Mouse (Mus musculus): ENCODE results near the gene Sppl2b. TPM values are rescaled to one million over a fixed set of nuclear protein-coding genes. Genes with fewer than 3 reads are reported as not detected.
"Not testable (repeated sequence)": the region's sequence is repeated elsewhere in the genome, so short reads cannot be mapped to it uniquely, and the experiment has no call there.

Sppl2b gene
- polyA plus RNA-seq, 1 experiment = 123 TPM

DNA sequence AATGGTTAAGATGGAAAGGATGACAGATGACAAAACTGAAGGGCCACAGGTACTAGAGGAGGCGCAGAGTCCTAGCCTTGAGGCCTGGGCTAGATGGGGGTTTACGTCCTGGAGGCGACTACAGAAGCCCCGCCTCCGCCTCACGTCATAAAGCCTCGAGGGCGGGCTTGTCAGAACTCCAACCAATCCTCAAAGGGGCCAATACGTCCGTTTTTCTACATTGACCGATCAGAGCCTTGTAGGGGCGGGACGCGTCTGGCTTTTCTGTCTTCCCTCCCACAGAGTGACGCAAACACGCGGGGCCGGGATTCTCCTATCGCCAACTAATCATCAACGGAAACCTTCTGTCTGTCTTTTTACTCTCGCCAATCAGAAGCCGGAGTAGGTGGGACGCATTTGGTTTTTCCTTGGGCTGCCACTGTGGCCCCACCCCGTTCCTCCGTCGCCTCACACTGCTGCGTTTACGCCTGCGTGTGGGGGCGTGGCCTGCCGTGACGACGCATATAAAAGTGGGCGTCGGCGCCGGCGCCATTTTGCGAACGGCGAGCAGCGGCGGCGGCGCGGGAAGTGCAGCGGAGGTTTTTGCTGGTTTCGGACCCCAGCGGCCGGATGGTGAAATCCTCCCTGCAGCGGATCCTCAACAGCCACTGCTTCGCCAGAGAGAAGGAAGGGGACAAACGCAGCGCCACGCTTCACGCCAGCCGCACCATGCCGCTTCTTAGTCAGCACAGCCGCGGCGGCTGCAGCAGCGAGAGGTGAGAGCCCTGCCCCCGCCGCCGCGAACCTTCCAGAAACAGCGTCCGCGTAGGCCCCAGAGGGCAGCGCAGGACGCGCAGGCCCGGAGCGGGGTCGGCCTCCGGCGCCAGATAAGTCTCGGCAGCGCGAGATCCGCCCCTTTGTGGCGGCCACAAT is 28.7 kb upstream of the Sppl2b start, which contains the start of gene Oaz1:
TSS of gene Oaz1 (plus strand) at position 506 of the 912 bp plus-strand sequence.
- WGBS = under 1% methylated on average over 82 of the region's 82 CpGs
- H3K27ac ChIP-seq (ENCODE audit: insufficient read depth, low read length) = peak within 1 kb of the TSS; percentile 96
- H3K27me3 ChIP-seq (ENCODE audit: control insufficient read depth, insufficient read depth, low read length) = no peaks in the 10 kb centered on the region
- peaks cover 17% of the 10 kb centered on the region for H3K4me1 ChIP-seq (ENCODE audit: control insufficient read depth, insufficient read depth, low read length)
- DNase-seq = peak; percentile 99 to 100
- H3K4me3 ChIP-seq (replicated peaks; ENCODE audit: insufficient read depth, low read depth, low read length) = peak within 1 kb of the TSS; percentile 95
- TF ChIP-seq POLR2A (IDR thresholded peaks at IDR 0.05; ENCODE audit: borderline replicate concordance, insufficient read depth, low read length) (peak; percentile 90), CTCF (IDR thresholded peaks at IDR 0.05; ENCODE audit: borderline replicate concordance, insufficient read depth, low read depth, low read length) (no peak)

DNA sequence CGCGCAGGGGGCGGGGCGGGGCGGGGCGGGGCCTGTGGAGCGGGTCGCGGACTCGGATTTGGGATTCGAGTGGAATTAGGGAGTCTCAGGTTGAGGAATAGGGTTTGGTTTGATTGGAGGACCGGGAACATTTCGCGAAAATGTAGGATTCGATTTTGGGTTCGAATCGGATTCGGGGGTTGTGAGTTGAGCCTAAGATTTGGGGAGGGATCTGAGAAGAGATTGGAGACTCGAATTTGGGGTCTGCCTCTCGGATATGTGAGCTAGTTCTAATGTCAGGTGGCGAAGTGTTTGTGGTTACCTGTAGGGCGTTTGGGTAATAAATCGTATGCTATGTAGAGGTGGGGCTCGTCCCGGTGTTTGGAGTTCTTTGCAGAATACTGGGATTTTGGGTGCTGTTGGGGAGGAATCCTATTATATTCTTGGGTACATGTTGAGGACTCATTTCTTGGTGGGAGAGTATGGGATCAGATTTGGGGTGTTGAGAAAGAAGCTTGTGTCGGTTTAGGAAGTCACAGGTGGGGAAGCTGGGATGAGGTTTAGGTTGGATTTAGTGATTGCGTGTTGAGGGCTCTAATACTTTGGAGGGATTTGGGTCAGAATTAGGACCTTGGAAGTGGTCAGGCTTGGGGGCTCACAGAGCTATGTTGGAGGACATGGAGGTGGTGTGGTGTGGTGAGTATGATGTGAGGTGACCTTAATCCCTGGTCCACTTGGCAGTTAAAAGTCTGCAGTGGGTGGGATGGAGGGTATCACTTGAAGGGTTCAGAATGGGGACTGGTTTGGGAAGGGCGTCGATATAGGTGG is 27.8 kb upstream of the Sppl2b start:
- Histone ChIP-seq H3K4me1 (ENCODE audit: control insufficient read depth, insufficient read depth, low read length) (peaks cover 21% of the 10 kb centered on the region), H3K27me3 (ENCODE audit: control insufficient read depth, insufficient read depth, low read length) (no peaks in the 10 kb centered on the region), H3K4me3 (replicated peaks; ENCODE audit: insufficient read depth, low read depth, low read length) (peak overlapping the region; percentile 65), H3K27ac (ENCODE audit: insufficient read depth, low read length) (peak overlapping the region; percentile 15; the same call in 1 of the 2 replicates)
- no peak for TF ChIP-seq CTCF (IDR thresholded peaks at IDR 0.05; ENCODE audit: borderline replicate concordance, insufficient read depth, low read depth, low read length)
- no peak for TF ChIP-seq POLR2A (IDR thresholded peaks at IDR 0.05; ENCODE audit: borderline replicate concordance, insufficient read depth, low read length)
- DNase-seq = no peak
- 2% methylated on average over 29 of the region's 29 CpGs for WGBS

DNA sequence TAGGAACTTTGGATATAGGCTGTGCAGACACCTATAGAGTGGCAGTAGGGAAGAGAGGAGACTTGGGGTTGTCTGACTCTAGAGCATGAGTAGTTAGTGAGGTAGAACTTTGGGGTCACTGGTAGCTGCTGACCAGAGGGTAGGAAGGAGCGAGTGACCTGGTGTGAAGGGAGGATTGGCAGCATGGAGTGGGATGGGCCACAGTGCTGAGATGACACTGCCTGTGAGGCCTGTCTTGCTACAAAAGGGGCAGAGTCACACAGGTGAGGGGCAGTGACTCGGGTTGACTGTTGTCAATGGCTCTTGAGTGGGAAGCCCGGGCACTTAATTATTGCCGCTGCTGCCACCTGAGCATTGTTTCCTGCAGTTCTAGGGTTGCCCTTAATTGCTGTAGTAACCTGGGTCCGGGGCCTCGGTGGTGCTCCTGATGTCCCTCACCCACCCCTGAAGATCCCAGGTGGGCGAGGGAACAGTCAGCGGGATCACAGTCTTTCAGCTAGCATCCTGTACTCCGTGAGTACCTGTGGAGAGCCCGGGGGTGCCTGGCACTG is 27.1 kb upstream of the Sppl2b start:
- Histone ChIP-seq H3K4me1 (ENCODE audit: control insufficient read depth, insufficient read depth, low read length) (peaks cover 21% of the 10 kb centered on the region), H3K4me3 (replicated peaks; ENCODE audit: insufficient read depth, low read depth, low read length) (peak overlapping the region; percentile 65), H3K27ac (ENCODE audit: insufficient read depth, low read length) (peak overlapping the region; percentile 15; the same call in 1 of the 2 replicates), H3K27me3 (ENCODE audit: control insufficient read depth, insufficient read depth, low read length) (no peaks in the 10 kb centered on the region)
- whole genome bisulfite sequencing = 8% methylated on average over 10 of the region's 10 CpGs
- TF ChIP-seq CTCF (IDR thresholded peaks at IDR 0.05; ENCODE audit: borderline replicate concordance, insufficient read depth, low read depth, low read length) = no peak
- TF ChIP-seq POLR2A (IDR thresholded peaks at IDR 0.05; ENCODE audit: borderline replicate concordance, insufficient read depth, low read length) = no peak
- DNase-seq = no peak

DNA sequence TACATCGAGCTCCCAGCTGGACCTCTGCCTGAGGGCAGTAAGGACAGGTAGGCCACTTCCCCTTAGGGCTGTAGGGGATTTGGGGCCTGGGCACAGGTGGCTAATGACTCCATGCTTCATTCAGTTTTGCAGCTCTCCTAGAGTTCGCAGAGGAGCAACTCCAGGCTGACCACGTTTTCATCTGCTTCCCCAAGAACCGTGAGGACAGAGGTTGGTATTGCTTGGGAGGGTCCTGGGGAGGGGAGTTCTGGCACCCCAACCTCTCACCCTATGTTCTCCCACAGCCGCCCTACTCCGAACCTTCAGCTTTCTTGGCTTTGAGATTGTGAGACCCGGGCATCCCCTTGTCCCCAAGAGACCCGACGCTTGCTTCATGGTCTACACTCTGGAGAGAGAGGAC is 26.5 kb upstream of the Sppl2b start:
- WGBS = 33% methylated on average over 9 of the region's 9 CpGs
- peaks cover 27% of the 10 kb centered on the region for H3K4me1 ChIP-seq (ENCODE audit: control insufficient read depth, insufficient read depth, low read length)
- H3K27ac ChIP-seq (ENCODE audit: insufficient read depth, low read length); H3K27me3 ChIP-seq (ENCODE audit: control insufficient read depth, insufficient read depth, low read length); DNase-seq: not testable (repeated sequence)
- peak overlapping the region; percentile 65 for H3K4me3 ChIP-seq (replicated peaks; ENCODE audit: insufficient read depth, low read depth, low read length)

DNA sequence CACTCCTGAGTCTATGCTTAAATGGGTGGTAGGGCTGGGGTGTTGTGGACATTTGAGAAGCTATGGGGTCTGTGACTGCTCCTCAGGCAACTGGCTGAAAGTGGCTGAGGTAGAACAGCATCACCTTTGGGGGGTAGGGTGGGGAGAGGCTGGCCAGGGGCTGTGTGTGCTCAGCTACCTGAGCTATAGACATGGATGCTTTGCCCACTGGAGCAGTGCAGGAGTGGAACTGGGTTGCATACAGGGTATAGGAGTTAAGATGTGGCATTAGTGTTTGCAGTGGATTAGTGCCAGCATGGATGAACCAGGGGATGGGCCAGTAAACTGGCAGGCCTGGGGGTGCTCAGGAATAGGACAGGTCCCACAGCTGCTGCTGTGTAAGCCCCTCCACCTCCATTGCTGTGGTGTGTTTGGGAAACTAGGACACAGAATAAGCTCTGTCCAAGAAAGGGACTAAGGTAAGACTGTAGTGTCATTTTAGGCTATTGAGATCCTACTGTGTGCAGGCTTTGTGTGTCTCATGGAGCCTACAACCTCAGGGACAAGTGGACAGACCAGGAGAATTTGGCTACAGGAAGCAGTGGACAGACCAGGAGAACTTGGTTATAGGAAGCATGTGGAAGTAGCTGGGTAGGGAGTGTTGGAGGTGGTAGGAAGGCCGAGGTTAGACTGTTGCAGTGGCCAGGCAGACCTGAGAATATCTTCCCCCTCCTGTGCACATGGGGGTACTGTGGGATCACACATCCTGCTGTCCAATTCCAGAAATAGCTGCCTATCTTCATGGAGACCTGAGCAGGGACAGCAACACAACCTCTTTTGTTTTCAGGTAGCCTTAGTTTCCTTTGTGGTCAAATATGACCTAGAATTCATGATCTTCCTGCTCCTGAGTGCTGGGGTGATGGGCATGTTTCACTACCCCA is 25.5 kb upstream of the Sppl2b start:
- H3K27me3 ChIP-seq (ENCODE audit: control insufficient read depth, insufficient read depth, low read length) = no peaks in the 10 kb centered on the region
- H3K4me3 ChIP-seq (replicated peaks; ENCODE audit: insufficient read depth, low read depth, low read length) = no peak overlapping the region
- no peak overlapping the region for H3K27ac ChIP-seq (ENCODE audit: insufficient read depth, low read length)
- TF ChIP-seq CTCF (IDR thresholded peaks at IDR 0.05; ENCODE audit: borderline replicate concordance, insufficient read depth, low read depth, low read length) (no peak), POLR2A (IDR thresholded peaks at IDR 0.05; ENCODE audit: borderline replicate concordance, insufficient read depth, low read length) (no peak)
- no peak for DNase-seq
- WGBS = 7% methylated on average over 1 of the region's 1 CpGs
- peaks cover 27% of the 10 kb centered on the region for H3K4me1 ChIP-seq (ENCODE audit: control insufficient read depth, insufficient read depth, low read length)

DNA sequence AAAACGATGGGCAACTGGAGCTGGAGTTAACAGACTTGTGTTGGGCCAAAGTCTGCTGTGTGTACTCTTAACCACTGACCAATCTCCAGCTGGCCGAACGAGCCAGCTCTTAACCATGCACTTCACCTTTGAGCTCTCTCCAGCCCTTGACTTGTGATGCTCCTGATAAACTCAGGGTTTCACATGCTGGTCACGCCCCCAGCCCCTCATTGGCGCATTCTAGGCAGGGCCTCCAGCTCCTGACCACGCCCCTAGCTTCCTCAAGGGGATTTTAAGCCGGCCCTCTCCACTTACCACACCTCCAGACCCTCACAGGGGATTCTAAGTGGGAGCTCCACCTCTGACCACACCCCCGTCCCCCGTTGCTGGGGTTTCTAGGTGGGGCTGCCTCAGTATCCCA is 23.9 kb upstream of the Sppl2b start:
- H3K4me3 ChIP-seq (replicated peaks; ENCODE audit: insufficient read depth, low read depth, low read length) = no peak overlapping the region
- DNase-seq = no peak
- WGBS = 16% methylated on average over 9 of the region's 9 CpGs
- H3K27me3 ChIP-seq (ENCODE audit: control insufficient read depth, insufficient read depth, low read length) = no peaks in the 10 kb centered on the region
- no peak overlapping the region for H3K27ac ChIP-seq (ENCODE audit: insufficient read depth, low read length)
- TF ChIP-seq POLR2A (IDR thresholded peaks at IDR 0.05; ENCODE audit: borderline replicate concordance, insufficient read depth, low read length) (no peak), CTCF (IDR thresholded peaks at IDR 0.05; ENCODE audit: borderline replicate concordance, insufficient read depth, low read depth, low read length) (no peak)
- peaks cover 40% of the 10 kb centered on the region for H3K4me1 ChIP-seq (ENCODE audit: control insufficient read depth, insufficient read depth, low read length)

DNA sequence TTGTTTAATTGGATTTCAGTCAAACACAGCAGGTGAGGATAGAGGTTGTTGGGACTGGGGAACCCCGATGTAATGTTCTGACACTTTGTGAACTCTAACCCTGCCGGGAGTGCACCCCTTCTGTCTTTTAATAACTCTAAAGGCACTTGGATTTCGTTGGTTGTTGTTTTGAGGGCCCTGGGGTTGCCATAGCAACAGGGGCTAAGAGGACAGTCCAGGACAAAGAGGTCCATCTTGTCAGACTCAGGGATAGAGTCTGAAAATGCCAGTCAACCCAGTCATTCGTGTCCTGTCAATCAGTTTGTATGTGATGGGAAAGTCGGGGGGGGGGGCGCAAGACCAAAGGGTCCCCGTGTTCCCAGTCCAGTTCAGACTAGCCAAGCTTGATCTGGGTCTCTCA is 22.3 kb upstream of the Sppl2b start:
- H3K27ac ChIP-seq (ENCODE audit: insufficient read depth, low read length) = no peak overlapping the region
- DNase-seq = no peak
- 36% methylated on average over 7 of the region's 7 CpGs for WGBS
- H3K4me3 ChIP-seq (replicated peaks; ENCODE audit: insufficient read depth, low read depth, low read length) = no peak overlapping the region
- no peak for TF ChIP-seq CTCF (IDR thresholded peaks at IDR 0.05; ENCODE audit: borderline replicate concordance, insufficient read depth, low read depth, low read length)
- no peak for TF ChIP-seq POLR2A (IDR thresholded peaks at IDR 0.05; ENCODE audit: borderline replicate concordance, insufficient read depth, low read length)
- H3K27me3 ChIP-seq (ENCODE audit: control insufficient read depth, insufficient read depth, low read length) = no peaks in the 10 kb centered on the region
- H3K4me1 ChIP-seq (ENCODE audit: control insufficient read depth, insufficient read depth, low read length) = peaks cover 54% of the 10 kb centered on the region

Measured in cerebellum, adult 2 months (tissue).